Mouse (Mus musculus) liver, embryonic 14.5 days (tissue): ENCODE results near the gene Itga5. TPM values are rescaled to one million over a fixed set of nuclear protein-coding genes. Genes with fewer than 3 reads are reported as not detected.

Experiments used
- ATAC-seq: fragments of 200-750 bp; cut with Nextera tagmentation; 2 replicates; pipeline ENCODE4 v1.8.0; 2017; ENCODE audit warnings: moderate number of reproducible peaks, mild to moderate bottlenecking, moderate library complexity; ENCODE audit not compliant: insufficient read depth
- DNase-seq, 3 experiments: peaks; one replicate each; pipeline ENCODE4 v3.0.0-alpha.2; 2012 to 2013; ENCODE audit warnings: low read depth in 3 of 3, low spot score in 3 of 3
- H3K27ac ChIP-seq: fragments of 300-500 bp; sonication (generic); 2 replicates; pipeline ENCODE4 v1.5.1; 2014; ENCODE audit warnings: moderate library complexity, mild to moderate bottlenecking, control low read depth, inconsistent platforms
- H3K27me3 ChIP-seq: fragments of 300-500 bp; sonication (generic); 2 replicates; pipeline ENCODE4 v1.6.1; 2014; ENCODE audit warnings: mild to moderate bottlenecking, low read length, moderate library complexity; ENCODE audit not compliant: control insufficient read depth, insufficient read depth
- H3K36me3 ChIP-seq: fragments of 300-500 bp; sonication (generic); replicated peaks from 2 replicates; pipeline ENCODE4 v1.6.1; 2014; ENCODE audit warnings: low read depth; ENCODE audit not compliant: control insufficient read depth, insufficient read depth
- H3K4me1 ChIP-seq, 2 experiments: fragments of 200-500 bp in 1 of 2; fragments of 300-500 bp in 1 of 2; sonication (generic) in 1 of 2; replicated peaks; 2 replicates each; pipeline ENCODE4 v1.6.1; 2012 to 2014; ENCODE audit warnings: antibody characterized with exemption in 1 of 2, inconsistent platforms in 1 of 2, low read length in 1 of 2; ENCODE audit not compliant: control insufficient read depth in 2 of 2, insufficient read depth in 2 of 2
- H3K4me2 ChIP-seq: fragments of 300-500 bp; sonication (generic); 2 replicates; pipeline ENCODE4 v1.6.1; 2014; ENCODE audit warnings: low read depth, mild to moderate bottlenecking, control low read depth, moderate library complexity
- H3K4me3 ChIP-seq, 2 experiments: fragments of 200-500 bp in 1 of 2; fragments of 300-500 bp in 1 of 2; sonication (generic) in 1 of 2; 2 replicates each; pipeline ENCODE4 v1.5.1; 2012 to 2014; ENCODE audit warnings: low read depth in 2 of 2, low read length in 2 of 2, mild to moderate bottlenecking in 2 of 2, control low read depth in 1 of 2, inconsistent platforms in 1 of 2, moderate library complexity in 1 of 2; ENCODE audit not compliant: insufficient read depth in 1 of 2
- H3K9ac ChIP-seq: fragments of 300-500 bp; sonication (generic); replicated peaks from 2 replicates; pipeline ENCODE4 v1.6.1; 2014; ENCODE audit warnings: mild to moderate bottlenecking, control low read depth, moderate library complexity
- H3K9me3 ChIP-seq: fragments of 300-500 bp; sonication (generic); 2 replicates; pipeline ENCODE4 v1.6.1; 2016; ENCODE audit warnings: low read length, mixed read lengths; ENCODE audit not compliant: control insufficient read depth
- CTCF ChIP-seq: IDR thresholded peaks from 2 replicates; pipeline ENCODE4 v1.5.1; 2016; ENCODE audit warnings: antibody characterized with exemption, low read depth, control low read depth
- EP300 ChIP-seq: IDR thresholded peaks from 2 replicates; pipeline ENCODE4 v1.6.1; 2016; ENCODE audit warnings: antibody characterized with exemption, low read depth
- WGBS: fragments of 180-500 bp; shearing (Covaris S2); extraction: QIAGEN DNeasy Blood & Tissue Kit; methylation state at CpG from one replicate; pipeline ENCODE4 v1.1.7; 2014; ENCODE audit not compliant: insufficient replicate concordance; 5-methylcytosine and 5-hydroxymethylcytosine counted together
- polyA plus RNA-seq, 2 experiments: library from polyadenylated mRNA; depleted of rRNA in 1 of 2; stranded (reverse) in 1 of 2; unstranded in 1 of 2; fragments of >200 nt; fragmentation: Nextera tagmentation in 1 of 2; extraction: Ambion mirVana in 1 of 2; gene quantifications; 2 replicates each; pipeline versions ENCODE4 v1.2.1 to v1.2.3; 2012 to 2014

Gene Itga5
- polyA plus RNA-seq, 2 experiments, result 8.4 to 9.9 TPM

- Histone ChIP-seq H3K36me3 (no peaks in the 10 kb centered on the region), H3K9me3 (no peaks in the 10 kb centered on the region), H3K27ac (no peak overlapping the region), H3K4me3 (no peak overlapping the region), H3K4me2 (no peak overlapping the region), H3K4me1 (0 out of 4 replicates have a peak, but pooled peaks cover 0 to 2% of the 10 kb centered on the region in 2 experiments), H3K9ac (no peak overlapping the region), H3K27me3 (no peaks in the 10 kb centered on the region)
- DNase-seq (no peak), ATAC-seq (no peak)
- no peak for TF ChIP-seq CTCF
- TF ChIP-seq EP300, result no peak
- 46% methylated on average over 3 of the region's 3 CpGs for WGBS
These were observed 11.4 kb upstream of the Itga5 start for GRCm38 (mm10) chr15:103377752-103378664.

- ATAC-seq, result no peak
- no peaks in the 10 kb centered on the region for H3K27me3 ChIP-seq
- no peak for TF ChIP-seq EP300
- DNase-seq, result no peak
- no peak overlapping the region for H3K27ac ChIP-seq
- H3K9ac ChIP-seq, result no peak overlapping the region
- WGBS, result 63% methylated on average over 8 of the region's 8 CpGs
- no peaks in the 10 kb centered on the region for H3K36me3 ChIP-seq
- no peak overlapping the region for H3K4me3 ChIP-seq
- no peak overlapping the region for H3K4me2 ChIP-seq
- no peaks in the 10 kb centered on the region for H3K9me3 ChIP-seq
- no peaks in the 10 kb centered on the region for H3K4me1 ChIP-seq
These were observed 10.3 kb upstream of the Itga5 start for GRCm38 (mm10) chr15:103376837-103377269.

GRCm38 (mm10) chr15:103375112-103375800 lies 8.7 kb upstream of the Itga5 start:
- Histone ChIP-seq H3K9ac (no peak overlapping the region), H3K9me3 (no peaks in the 10 kb centered on the region), H3K27ac (no peak overlapping the region), H3K36me3 (no peaks in the 10 kb centered on the region), H3K4me1 (peaks cover 0 to 2% of the 10 kb centered on the region in 2 experiments; a peak in 1 of 4 replicates), H3K27me3 (no peaks in the 10 kb centered on the region), H3K4me3 (no peak overlapping the region), H3K4me2 (no peak overlapping the region)
- TF ChIP-seq CTCF, result no peak
- TF ChIP-seq EP300, result no peak
- 49% methylated on average over 4 of the region's 4 CpGs for WGBS
- DNase-seq, result no peak
- no peak for ATAC-seq

GRCm38 (mm10) chr15:103372461-103372860 lies 5.9 kb upstream of the Itga5 start:
- H3K9ac ChIP-seq, result no peak overlapping the region
- no peak for TF ChIP-seq CTCF
- no peak for TF ChIP-seq EP300
- H3K36me3 ChIP-seq, result no peaks in the 10 kb centered on the region
- no peaks in the 10 kb centered on the region for H3K27me3 ChIP-seq
- no peak overlapping the region for H3K4me2 ChIP-seq
- ATAC-seq, result no peak
- H3K4me3 ChIP-seq, result no peak overlapping the region
- H3K9me3 ChIP-seq, result no peaks in the 10 kb centered on the region
- H3K27ac ChIP-seq, result no peak overlapping the region
- H3K4me1 ChIP-seq, result peaks cover 0 to 3% of the 10 kb centered on the region in 2 experiments; a peak in 2 of 4 replicates
- no peak for DNase-seq

GRCm38 (mm10) chr15:103371741-103372140 lies 5.2 kb upstream of the Itga5 start:
- H3K4me2 ChIP-seq, result no peak overlapping the region
- peaks cover 0 to 9% of the 10 kb centered on the region in 2 experiments; a peak in 2 of 4 replicates for H3K4me1 ChIP-seq
- H3K4me3 ChIP-seq, result no peak overlapping the region
- no peak for TF ChIP-seq CTCF
- no peak for TF ChIP-seq EP300
- H3K27ac ChIP-seq, result no peak overlapping the region
- no peak overlapping the region for H3K9ac ChIP-seq
- DNase-seq (no peak), ATAC-seq (no peak)
- no peaks in the 10 kb centered on the region; the same call in 1 of the 2 replicates for H3K27me3 ChIP-seq
- WGBS, result 62% methylated on average over 1 of the region's 1 CpGs
- H3K9me3 ChIP-seq, result no peaks in the 10 kb centered on the region
- H3K36me3 ChIP-seq, result no peaks in the 10 kb centered on the region
